Mouse (Mus musculus): ENCODE data around the gene Prim2. TPM values are rescaled to one million over a fixed set of nuclear protein-coding genes. Genes with fewer than 3 reads are reported as not detected.

Prim2 gene
- polyA plus RNA-seq, 1 experiment: 22.5 TPM

GRCm38 (mm10) chr1:33495203-33495553 is 174.4 kb downstream of the Prim2 start:
- Histone ChIP-seq H3K27me3 (ENCODE audit: control insufficient read depth, insufficient read depth, insufficient read length) (no peaks in the 10 kb centered on the region), H3K79me2 (ENCODE audit: control insufficient read depth, insufficient read depth) (no peaks in the 10 kb centered on the region), H3ac (ENCODE audit: control insufficient read depth, insufficient read length, low read depth) (no peak overlapping the region), H3K79me3 (ENCODE audit: low read depth) (no peaks in the 10 kb centered on the region), H3K36me3 (ENCODE audit: control insufficient read depth, insufficient read depth) (peaks cover 4% of the 10 kb centered on the region), H3K4me3 (ENCODE audit: insufficient read depth, poor library complexity, severe bottlenecking) (no peak overlapping the region)
- no peak for TF ChIP-seq FOSL1 (IDR thresholded peaks at IDR 0.05; ENCODE audit: insufficient read depth, low read length, poor library complexity, severe bottlenecking)
- no peak for TF ChIP-seq MAX (IDR thresholded peaks at IDR 0.05)
- TF ChIP-seq MYOG (IDR thresholded peaks at IDR 0.05; ENCODE audit: control insufficient read depth, extremely low read depth, insufficient read length): no peak
- no peak for TF ChIP-seq MYOD1 (IDR thresholded peaks at IDR 0.05; ENCODE audit: control insufficient read depth, insufficient read length, low read depth)
- no peak for TF ChIP-seq CTCF (IDR thresholded peaks at IDR 0.05; ENCODE audit: control insufficient read depth, insufficient read depth, insufficient read length)
- TF ChIP-seq CEBPB (IDR thresholded peaks at IDR 0.05; ENCODE audit: low read depth): no peak
- TF ChIP-seq USF1 (IDR thresholded peaks at IDR 0.05; ENCODE audit: low read depth): no peak

GRCm38 (mm10) chr1:33494524-33495202 is 174.9 kb downstream of the Prim2 start:
- Histone ChIP-seq H3K4me3 (ENCODE audit: insufficient read depth, poor library complexity, severe bottlenecking) (no peak overlapping the region), H3K79me3 (ENCODE audit: low read depth) (no peaks in the 10 kb centered on the region), H3ac (ENCODE audit: control insufficient read depth, insufficient read length, low read depth) (no peak overlapping the region), H3K79me2 (ENCODE audit: control insufficient read depth, insufficient read depth) (no peaks in the 10 kb centered on the region), H3K36me3 (ENCODE audit: control insufficient read depth, insufficient read depth) (peaks cover 4% of the 10 kb centered on the region), H3K27me3 (ENCODE audit: control insufficient read depth, insufficient read depth, insufficient read length) (no peaks in the 10 kb centered on the region)
- TF ChIP-seq MAX (IDR thresholded peaks at IDR 0.05): no peak
- no peak for TF ChIP-seq CEBPB (IDR thresholded peaks at IDR 0.05; ENCODE audit: low read depth)
- TF ChIP-seq FOSL1 (IDR thresholded peaks at IDR 0.05; ENCODE audit: insufficient read depth, low read length, poor library complexity, severe bottlenecking): no peak
- TF ChIP-seq MYOG (IDR thresholded peaks at IDR 0.05; ENCODE audit: control insufficient read depth, extremely low read depth, insufficient read length): no peak
- TF ChIP-seq CTCF (IDR thresholded peaks at IDR 0.05; ENCODE audit: control insufficient read depth, insufficient read depth, insufficient read length): no peak
- TF ChIP-seq USF1 (IDR thresholded peaks at IDR 0.05; ENCODE audit: low read depth): no peak
- no peak for TF ChIP-seq MYOD1 (IDR thresholded peaks at IDR 0.05; ENCODE audit: control insufficient read depth, insufficient read length, low read depth)

- H3K36me3 ChIP-seq (ENCODE audit: control insufficient read depth, insufficient read depth): no peaks in the 10 kb centered on the region
- H3K79me3 ChIP-seq (ENCODE audit: low read depth): no peaks in the 10 kb centered on the region
- TF ChIP-seq MYOG (IDR thresholded peaks at IDR 0.05; ENCODE audit: control insufficient read depth, extremely low read depth, insufficient read length): no peak
- no peak for TF ChIP-seq CTCF (IDR thresholded peaks at IDR 0.05; ENCODE audit: control insufficient read depth, insufficient read depth, insufficient read length)
- no peak for TF ChIP-seq MAX (IDR thresholded peaks at IDR 0.05)
- no peak for TF ChIP-seq CEBPB (IDR thresholded peaks at IDR 0.05; ENCODE audit: low read depth)
- no peak for TF ChIP-seq MYOD1 (IDR thresholded peaks at IDR 0.05; ENCODE audit: control insufficient read depth, insufficient read length, low read depth)
- no peak for TF ChIP-seq FOSL1 (IDR thresholded peaks at IDR 0.05; ENCODE audit: insufficient read depth, low read length, poor library complexity, severe bottlenecking)
- TF ChIP-seq USF1 (IDR thresholded peaks at IDR 0.05; ENCODE audit: low read depth): no peak
- no peaks in the 10 kb centered on the region for H3K79me2 ChIP-seq (ENCODE audit: control insufficient read depth, insufficient read depth)
- no peak overlapping the region for H3K4me3 ChIP-seq (ENCODE audit: insufficient read depth, poor library complexity, severe bottlenecking)
- no peaks in the 10 kb centered on the region for H3K27me3 ChIP-seq (ENCODE audit: control insufficient read depth, insufficient read depth, insufficient read length)
- no peak overlapping the region for H3ac ChIP-seq (ENCODE audit: control insufficient read depth, insufficient read length, low read depth)
Measured at GRCm38 (mm10) chr1:33490220-33490619, 179.4 kb downstream of the Prim2 start.

GRCm38 (mm10) chr1:33488372-33488771 is 181.2 kb downstream of the Prim2 start:
- Histone ChIP-seq H3K79me3 (ENCODE audit: low read depth) (no peaks in the 10 kb centered on the region), H3K4me3 (ENCODE audit: insufficient read depth, poor library complexity, severe bottlenecking) (no peak overlapping the region), H3ac (ENCODE audit: control insufficient read depth, insufficient read length, low read depth) (no peak overlapping the region), H3K36me3 (ENCODE audit: control insufficient read depth, insufficient read depth) (no peaks in the 10 kb centered on the region), H3K79me2 (ENCODE audit: control insufficient read depth, insufficient read depth) (no peaks in the 10 kb centered on the region), H3K27me3 (ENCODE audit: control insufficient read depth, insufficient read depth, insufficient read length) (no peaks in the 10 kb centered on the region)
- TF ChIP-seq CTCF (IDR thresholded peaks at IDR 0.05; ENCODE audit: control insufficient read depth, insufficient read depth, insufficient read length): no peak
- no peak for TF ChIP-seq USF1 (IDR thresholded peaks at IDR 0.05; ENCODE audit: low read depth)
- no peak for TF ChIP-seq MAX (IDR thresholded peaks at IDR 0.05)
- TF ChIP-seq CEBPB (IDR thresholded peaks at IDR 0.05; ENCODE audit: low read depth): no peak
- TF ChIP-seq MYOD1 (IDR thresholded peaks at IDR 0.05; ENCODE audit: control insufficient read depth, insufficient read length, low read depth): no peak
- no peak for TF ChIP-seq FOSL1 (IDR thresholded peaks at IDR 0.05; ENCODE audit: insufficient read depth, low read length, poor library complexity, severe bottlenecking)
- TF ChIP-seq MYOG (IDR thresholded peaks at IDR 0.05; ENCODE audit: control insufficient read depth, extremely low read depth, insufficient read length): no peak

GRCm38 (mm10) chr1:33483746-33484145 is 185.8 kb downstream of the Prim2 start:
- Histone ChIP-seq H3K79me3 (ENCODE audit: low read depth) (no peaks in the 10 kb centered on the region), H3ac (ENCODE audit: control insufficient read depth, insufficient read length, low read depth) (no peak overlapping the region), H3K4me3 (ENCODE audit: insufficient read depth, poor library complexity, severe bottlenecking) (no peak overlapping the region), H3K36me3 (ENCODE audit: control insufficient read depth, insufficient read depth) (no peaks in the 10 kb centered on the region), H3K27me3 (ENCODE audit: control insufficient read depth, insufficient read depth, insufficient read length) (no peaks in the 10 kb centered on the region), H3K79me2 (ENCODE audit: control insufficient read depth, insufficient read depth) (no peaks in the 10 kb centered on the region)
- TF ChIP-seq CEBPB (IDR thresholded peaks at IDR 0.05; ENCODE audit: low read depth): no peak
- TF ChIP-seq USF1 (IDR thresholded peaks at IDR 0.05; ENCODE audit: low read depth): no peak
- no peak for TF ChIP-seq MAX (IDR thresholded peaks at IDR 0.05)
- no peak for TF ChIP-seq CTCF (IDR thresholded peaks at IDR 0.05; ENCODE audit: control insufficient read depth, insufficient read depth, insufficient read length)
- no peak for TF ChIP-seq MYOG (IDR thresholded peaks at IDR 0.05; ENCODE audit: control insufficient read depth, extremely low read depth, insufficient read length)
- TF ChIP-seq FOSL1 (IDR thresholded peaks at IDR 0.05; ENCODE audit: insufficient read depth, low read length, poor library complexity, severe bottlenecking): no peak
- no peak for TF ChIP-seq MYOD1 (IDR thresholded peaks at IDR 0.05; ENCODE audit: control insufficient read depth, insufficient read length, low read depth)

Data from C2C12 (cell line).